Mouse (Mus musculus) olfactory bulb, adult 2 months (tissue): Measurements from ENCODE around the gene Yaf2. TPM values are rescaled to one million over a fixed set of nuclear protein-coding genes. Genes with fewer than 3 reads are reported as not detected.
"Not testable (repeated sequence)": the region's sequence is repeated elsewhere in the genome, so short reads cannot be mapped to it uniquely, and the experiment has no call there.

ENCODE experiments used
- H3K27ac ChIP-seq: fragments of 200-500 bp; 2 replicates; pipeline ENCODE4 v1.5.1; 2012; ENCODE audit warnings: low read depth, low read length; ENCODE audit not compliant: insufficient read depth
- H3K4me1 ChIP-seq: fragments of 200-500 bp; 2 replicates; pipeline ENCODE4 v1.6.1; 2012; ENCODE audit warnings: low read length; ENCODE audit not compliant: control insufficient read depth, insufficient read depth
- H3K4me3 ChIP-seq: fragments of 200-500 bp; 2 replicates; pipeline ENCODE4 v1.5.1; 2012; ENCODE audit warnings: mild to moderate bottlenecking, low read depth, low read length, moderate library complexity; ENCODE audit not compliant: insufficient read depth
- CTCF ChIP-seq: fragments of 200-500 bp; IDR thresholded peaks from 2 replicates; pipeline ENCODE4 v1.5.1; 2012; ENCODE audit warnings: low read depth, mild to moderate bottlenecking, low read length, moderate library complexity; ENCODE audit not compliant: insufficient read depth
- POLR2A ChIP-seq: fragments of 200-500 bp; IDR thresholded peaks from 2 replicates; pipeline ENCODE4 v1.6.1; 2012; ENCODE audit warnings: mild to moderate bottlenecking, low read depth, low read length, moderate library complexity; ENCODE audit not compliant: insufficient read depth
- WGBS: fragments of 180-500 bp; shearing (Covaris S2); methylation state at CpG from one replicate; pipeline ENCODE4 v1.1.7; 2018; 5-methylcytosine and 5-hydroxymethylcytosine counted together
- polyA plus RNA-seq: library from polyadenylated mRNA; stranded (reverse); fragments of >200 nt; gene quantifications from 2 replicates; pipeline ENCODE4 v1.2.4, GENCODE M21; 2012; ENCODE audit warnings: low replicate concordance; ENCODE audit not compliant: missing spikeins, insufficient read depth, insufficient read length

The Yaf2 gene
- polyA plus RNA-seq, 1 experiment: not detected

- peaks cover 5% of the 10 kb centered on the region for H3K4me1 ChIP-seq
- TF ChIP-seq CTCF (no peak), POLR2A (no peak)
- H3K4me3 ChIP-seq: no peak overlapping the region
- no peak overlapping the region for H3K27ac ChIP-seq
- 90% methylated on average over 10 of the region's 10 CpGs for WGBS
Measured at GRCm38 (mm10) chr15:93340630-93341379, 4.1 kb upstream of the Yaf2 start.

- TF ChIP-seq POLR2A: no peak
- no peak for TF ChIP-seq CTCF
- Histone ChIP-seq H3K4me3 (peak overlapping the region; percentile 99), H3K4me1 (peaks cover 10% of the 10 kb centered on the region), H3K27ac (no peak overlapping the region)
- WGBS: 17% methylated on average over 52 of the region's 52 CpGs
Measured at GRCm38 (mm10) chr15:93336658-93336924, 144 bp downstream of the Yaf2 start.

GRCm38 (mm10) chr15:93335821-93336657 is 696 bp downstream of the Yaf2 start:
- no peak for TF ChIP-seq POLR2A
- TF ChIP-seq CTCF: no peak
- 2% methylated on average over 104 of the region's 110 CpGs for WGBS

GRCm38 (mm10) chr15:93331256-93331655 is 5.5 kb downstream of the Yaf2 start:
- H3K27ac ChIP-seq: no peak overlapping the region
- TF ChIP-seq CTCF (no peak), POLR2A (no peak)
- 86% methylated on average over 11 of the region's 11 CpGs for WGBS
- H3K4me1 ChIP-seq: peaks cover 16% of the 10 kb centered on the region
- no peak overlapping the region for H3K4me3 ChIP-seq

More at GRCm38 (mm10) chr15:93335821-93336657, 696 bp downstream of the Yaf2 start:
- Histone ChIP-seq H3K4me3 (peak overlapping the region; percentile 99), H3K4me1 (peaks cover 14% of the 10 kb centered on the region), H3K27ac (peak overlapping the region; percentile 61)

GRCm38 (mm10) chr15:93327235-93327634 is 9.5 kb downstream of the Yaf2 start:
- WGBS: 75% methylated on average over 3 of the region's 3 CpGs

DNA sequence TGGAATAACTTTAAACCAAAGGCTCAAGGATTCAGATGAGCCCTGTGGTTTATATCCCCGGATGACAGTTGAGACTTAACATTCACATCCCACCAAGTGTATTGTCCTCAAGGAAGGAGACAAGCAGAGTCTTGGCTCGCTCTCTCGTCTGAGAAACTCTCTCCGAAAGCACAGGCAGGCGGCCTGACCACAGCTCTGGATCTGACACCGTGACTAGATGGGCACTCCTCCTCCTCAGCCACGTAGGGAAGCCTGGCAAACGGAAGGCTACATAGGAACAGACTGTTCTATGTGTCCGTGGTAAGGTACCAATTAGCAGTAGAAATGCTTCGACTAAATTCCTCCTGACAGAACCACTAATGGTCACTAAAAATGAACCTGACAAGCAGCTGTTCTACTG is 10.1 kb downstream of the Yaf2 start:
- H3K27ac ChIP-seq: no peak overlapping the region
- peaks cover 11% of the 10 kb centered on the region for H3K4me1 ChIP-seq
- no peak overlapping the region for H3K4me3 ChIP-seq
- 51% methylated on average over 10 of the region's 10 CpGs for whole genome bisulfite sequencing
- TF ChIP-seq CTCF (no peak), POLR2A (no peak)

More at GRCm38 (mm10) chr15:93327235-93327634, 9.5 kb downstream of the Yaf2 start:
- H3K27ac ChIP-seq: no peak overlapping the region
- TF ChIP-seq CTCF (no peak), POLR2A (no peak)
- H3K4me3 ChIP-seq: no peak overlapping the region
- peaks cover 11% of the 10 kb centered on the region for H3K4me1 ChIP-seq

DNA sequence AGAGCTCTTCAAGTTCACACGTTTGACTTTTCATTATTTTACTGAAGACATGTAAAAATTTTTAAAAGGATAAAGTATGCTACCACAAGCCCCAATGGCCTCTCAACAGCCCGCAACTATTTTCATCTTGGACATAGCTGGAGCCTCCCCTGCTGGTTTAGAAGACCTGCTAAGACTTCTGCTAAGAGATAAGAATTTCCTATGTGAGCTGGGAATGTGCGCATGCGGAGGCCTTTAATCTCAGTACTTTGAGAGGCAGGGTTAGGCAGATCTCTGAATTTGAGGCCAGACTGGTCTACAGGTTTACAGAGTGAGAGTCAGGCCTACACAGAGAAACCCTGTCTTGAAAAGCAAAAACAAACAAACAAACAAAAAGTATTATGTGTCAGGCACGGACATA is 11.4 kb downstream of the Yaf2 start:
- peaks cover 7% of the 10 kb centered on the region for H3K4me1 ChIP-seq

DNA sequence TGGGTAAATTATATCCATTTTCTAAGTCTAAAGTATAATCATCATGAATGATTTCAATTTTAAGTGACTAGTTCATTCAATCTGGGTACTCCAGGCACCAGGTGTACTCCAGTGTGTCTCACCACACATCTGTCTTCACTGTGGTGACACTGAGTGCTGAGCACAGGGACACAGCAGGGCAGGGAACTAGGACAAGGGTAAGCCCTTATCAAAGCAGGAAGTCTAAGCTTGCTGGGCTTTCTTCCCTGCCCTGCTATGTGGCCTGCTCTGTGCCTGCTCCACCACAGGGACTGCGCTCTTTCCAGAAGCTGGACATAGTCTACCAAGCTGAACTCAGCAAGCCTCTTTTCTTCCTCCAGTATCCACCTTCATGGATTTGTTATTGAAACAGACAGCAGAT is 18.0 kb downstream of the Yaf2 start:
- 87% methylated on average over 1 of the region's 1 CpGs for whole genome bisulfite sequencing
- Histone ChIP-seq H3K27ac (no peak overlapping the region), H3K4me3 (no peak overlapping the region), H3K4me1 (no peaks in the 10 kb centered on the region)
- TF ChIP-seq POLR2A: no peak

More for the DNA sequence above, 11.4 kb downstream of the Yaf2 start:
- 81% methylated on average over 5 of the region's 5 CpGs for WGBS
- Histone ChIP-seq H3K27ac (no peak overlapping the region), H3K4me3 (no peak overlapping the region)
- TF ChIP-seq POLR2A (no peak), CTCF (no peak)

DNA sequence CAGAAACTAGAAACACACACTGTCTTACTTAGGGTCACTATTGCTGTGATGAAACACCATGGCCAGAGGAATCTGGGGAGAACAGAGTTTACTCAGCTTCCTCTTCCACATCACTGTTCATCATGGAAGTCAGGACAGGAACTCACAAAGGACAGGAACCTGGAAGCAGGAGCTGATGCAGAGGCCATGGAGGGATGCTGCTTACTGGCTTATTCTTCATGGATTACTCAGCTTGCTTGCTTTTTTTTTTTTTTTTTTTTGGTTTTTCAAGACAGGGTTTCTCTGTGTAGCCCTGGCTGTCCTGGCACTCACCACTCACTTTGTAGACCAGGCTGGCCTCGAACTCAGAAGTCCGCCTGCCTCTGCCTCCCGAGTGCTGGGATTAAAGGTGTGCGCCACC is 26.4 kb downstream of the Yaf2 start:
- H3K4me3 ChIP-seq, H3K27ac ChIP-seq, H3K4me1 ChIP-seq: not testable (repeated sequence)
- WGBS: 100% methylated on average over 4 of the region's 4 CpGs
